27 mouse cellular contexts compared by ENCODE assay signal in genomic region chr3:51498659-51499058, GRCm38 (mm10). TPM values are rescaled to one million over a fixed set of nuclear protein-coding genes. Genes with fewer than 3 reads are reported as not detected.
A peak's percentile ranks its signal among the peaks of the same experiment; 100 is the strongest.
DNase-seq lines count a peak whose midpoint lies in the region; ATAC-seq and TF ChIP-seq lines count a peak whose summit lies in the region.
"Had no signal": no experiment of that assay in that cellular context is flagged by ENCODE, and none has a peak within 500 bp of the region (broad histone marks: within the 10 kb centered on the region; RNA-seq: fewer than 3 reads in every experiment).

No protein-coding gene starts in this region.

- no peak overlapping the region for H3K9ac ChIP-seq in midbrain, embryonic 11.5 days (ENCODE audit: low read length)
- no peak overlapping the region for H3K9ac ChIP-seq in midbrain, postnatal 0 days (replicated peaks; ENCODE audit: low read length, poor library complexity, severe bottlenecking)
- H3K9ac ChIP-seq: embryonic facial prominence, embryonic 13.5 days; forebrain, postnatal 0 days; heart, embryonic 13.5 days; hindbrain, embryonic 12.5 days; hindbrain, embryonic 15.5 days had no signal

- H3K9me3 ChIP-seq in midbrain, embryonic 11.5 days (ENCODE audit: control insufficient read depth, low read length), result no peaks in the 10 kb centered on the region
- H3K9me3 ChIP-seq in midbrain, postnatal 0 days (ENCODE audit: low read length), result no peaks in the 10 kb centered on the region
- H3K9me3 ChIP-seq: embryonic facial prominence, embryonic 10.5 days; embryonic facial prominence, embryonic 13.5 days; heart, embryonic 13.5 days; hindbrain, embryonic 12.5 days; hindbrain, embryonic 15.5 days had no signal

- H3K4me1 ChIP-seq in midbrain, embryonic 11.5 days (ENCODE audit: control insufficient read depth, insufficient read depth, low read length), result no peaks in the 10 kb centered on the region
- H3K4me1 ChIP-seq in midbrain, postnatal 0 days (ENCODE audit: insufficient read depth, low read length), result no peaks in the 10 kb centered on the region
- H3K4me1 ChIP-seq: embryonic facial prominence, embryonic 10.5 days; hindbrain, embryonic 12.5 days; hindbrain, embryonic 15.5 days had no signal

- no peak overlapping the region for H3K4me2 ChIP-seq in midbrain, embryonic 11.5 days
- H3K4me2 ChIP-seq in midbrain, postnatal 0 days (ENCODE audit: low read depth, low read length, poor library complexity, severe bottlenecking), result no peak overlapping the region
- H3K4me2 ChIP-seq: embryonic facial prominence, embryonic 13.5 days; heart, embryonic 13.5 days; hindbrain, embryonic 12.5 days; hindbrain, embryonic 15.5 days had no signal

- H3K36me3 ChIP-seq in midbrain, embryonic 11.5 days (ENCODE audit: control insufficient read depth, insufficient read depth, low read length), result 0 out of 2 replicates have a peak, but pooled peaks cover 2% of the 10 kb centered on the region
- H3K36me3 ChIP-seq in midbrain, postnatal 0 days (ENCODE audit: insufficient read depth, low read length), result peaks cover 9% of the 10 kb centered on the region

- H3K27me3 ChIP-seq in midbrain, embryonic 11.5 days (ENCODE audit: control insufficient read depth, insufficient read depth, low read length), result no peaks in the 10 kb centered on the region
- H3K27me3 ChIP-seq in midbrain, postnatal 0 days (ENCODE audit: insufficient read depth, low read length), result no peaks in the 10 kb centered on the region
- H3K27me3 ChIP-seq: embryonic facial prominence, embryonic 13.5 days; heart, embryonic 13.5 days; hindbrain, embryonic 12.5 days; hindbrain, embryonic 15.5 days had no signal

- H3K27ac ChIP-seq in layer of hippocampus, adult 2 months, result peak overlapping the region; percentile 43; the same call in 1 of the 2 replicates
- no peak overlapping the region for H3K27ac ChIP-seq in midbrain, embryonic 11.5 days (ENCODE audit: low read depth, low read length)
- no peak overlapping the region for H3K27ac ChIP-seq in midbrain, postnatal 0 days (ENCODE audit: low read depth, low read length)
- H3K27ac ChIP-seq: embryonic facial prominence, embryonic 10.5 days; embryonic facial prominence, embryonic 13.5 days; heart, embryonic 13.5 days; hindbrain, embryonic 12.5 days; hindbrain, embryonic 15.5 days had no signal

- 82% methylated on average over 5 of the region's 5 CpGs for WGBS in midbrain, embryonic 11.5 days
- 88% methylated on average over 5 of the region's 5 CpGs for WGBS in midbrain, postnatal 0 days

- no peak for TF ChIP-seq CTCF in layer of hippocampus, adult 2 months (conservative IDR thresholded peaks at IDR 0.05)
- TF ChIP-seq CTCF in midbrain, postnatal 0 days (IDR thresholded peaks at IDR 0.05), result no peak

- ATAC-seq in frontal cortex, adult (ENCODE audit: low TSS enrichment), result peak; percentile 74
- no peak for ATAC-seq in midbrain, embryonic 11.5 days (ENCODE audit: low FRiP score)
- no peak for ATAC-seq in midbrain, postnatal 0 days (ENCODE audit: low FRiP score)
- ATAC-seq: activated CD4-positive, CD25-positive, alpha-beta regulatory T cell, adult 4 months; CD4-positive, CD25-positive, alpha-beta regulatory T cell, adult 4 months; forebrain, embryonic 14.5 days; forebrain, postnatal 0 days; intestine, postnatal 0 days had no signal

- no peak overlapping the region for H3K4me3 ChIP-seq in layer of hippocampus, adult 2 months
- H3K4me3 ChIP-seq in midbrain, embryonic 11.5 days (ENCODE audit: low read depth, low read length), result no peak overlapping the region
- H3K4me3 ChIP-seq in midbrain, postnatal 0 days (ENCODE audit: low read depth, low read length), result no peak overlapping the region
- H3K4me3 ChIP-seq: embryonic facial prominence, embryonic 10.5 days; embryonic facial prominence, embryonic 13.5 days; erythroblast, embryonic 14.5 days; heart, embryonic 13.5 days; hindbrain, embryonic 12.5 days; hindbrain, embryonic 15.5 days had no signal

- no peak for DNase-seq in frontal cortex, postnatal 10 days (ENCODE audit: low spot score in 2 of 2)
- no peak for DNase-seq in layer of hippocampus, adult 2 months (ENCODE audit: low spot score in 2 of 2)
- DNase-seq in layer of hippocampus, adult 8-10 months (ENCODE audit: low spot score in 2 of 2), result no peak
- DNase-seq in midbrain, embryonic 11.5 days (ENCODE audit: low spot score, missing footprints), result peak; percentile 37
- no peak for DNase-seq in midbrain, postnatal 0 days (ENCODE audit: low spot score)
- DNase-seq in thymus, postnatal 0 days (ENCODE audit: low spot score), result no peak
- DNase-seq: adrenal gland, adult 8-10 months; adrenal gland, postnatal 25 days; cerebellum, adult 18-20 months; cerebellum, postnatal 10 days; cerebellum, postnatal 36 days; embryo, embryonic 11 days; forebrain, postnatal 0 days; gastrocnemius, postnatal 10 days; gastrocnemius, postnatal 36 days; heart, postnatal 14 days had no signal

RNA-seq across cellular contexts. Expression of gene Rab33b, which starts 14.9 kb away (rescaled TPM):
- total RNA-seq in layer of hippocampus, adult 2 months (2021), result 10 to 100 TPM; 22.8 to 25.4 TPM
- 10 to 100 TPM; 24.5 to 29.2 (median 25.0) TPM for total RNA-seq in layer of hippocampus, adult 8-10 months (2022)
- 14.5 and 15.0 TPM in 2 replicates for polyA plus RNA-seq in midbrain, embryonic 11.5 days (2014; fragmentation: Nextera tagmentation; extraction: Ambion mirVana)
- 24.2 and 28.6 TPM in 2 replicates for total RNA-seq in midbrain, postnatal 0 days (2014; rRNA removed)
- 29.5 and 30.9 TPM in 2 replicates for polyA plus RNA-seq in midbrain, postnatal 0 days (2015; fragmentation: Nextera tagmentation; extraction: Ambion mirVana)
- 21.5 and 21.7 TPM in 2 replicates for polyA plus RNA-seq in thymus, postnatal 0 days (2015; fragmentation: Nextera tagmentation; extraction: Ambion mirVana)
